Mouse (Mus musculus): ENCODE measurements at regions not wholly inside any gene's neighbourhood (a gene's known extent, or its start where the extent isn't known, plus 50 kb on each side); places are given as distances from the start of the nearest gene placed in this dataset.

GRCm38 (mm10) chr13:72994538-72994937 lies 265.7 kb upstream of the Irx4 start:
- TF ChIP-seq POLR2A (IDR thresholded peaks at IDR 0.05; ENCODE audit: low read depth, low read length) (no peak), CTCF (IDR thresholded peaks at IDR 0.05; ENCODE audit: borderline replicate concordance, insufficient read depth, low read length) (no peak)
